Mouse (Mus musculus) midbrain, embryonic 15.5 days (tissue): Measurements from ENCODE around the gene Gps1. TPM values are rescaled to one million over a fixed set of nuclear protein-coding genes. Genes with fewer than 3 reads are reported as not detected.
"Not testable (repeated sequence)": the region's sequence is repeated elsewhere in the genome, so short reads cannot be mapped to it uniquely, and the experiment has no call there.

Experiments used
- ATAC-seq: fragments of 200-750 bp; cut with Nextera tagmentation; replicated peaks from 2 replicates; pipeline ENCODE4 v1.8.0; 2017; ENCODE audit warnings: moderate TSS enrichment
- H3K27ac ChIP-seq: fragments of 300-500 bp; sonication (generic); 2 replicates; pipeline ENCODE4 v1.5.1; 2015; ENCODE audit warnings: mild to moderate bottlenecking, inconsistent platforms
- H3K27me3 ChIP-seq: fragments of 300-500 bp; sonication (generic); replicated peaks from 2 replicates; pipeline ENCODE4 v1.6.1; 2015; ENCODE audit warnings: inconsistent platforms
- H3K36me3 ChIP-seq: fragments of 300-500 bp; sonication (generic); replicated peaks from 2 replicates; pipeline ENCODE4 v1.6.1; 2015; ENCODE audit warnings: inconsistent platforms
- H3K4me1 ChIP-seq: fragments of 300-500 bp; sonication (generic); 2 replicates; pipeline ENCODE4 v1.6.1; 2015; ENCODE audit warnings: inconsistent platforms
- H3K4me2 ChIP-seq: fragments of 300-500 bp; sonication (generic); 2 replicates; pipeline ENCODE4 v1.6.1; 2015; ENCODE audit warnings: inconsistent platforms, mild to moderate bottlenecking, moderate library complexity
- H3K4me3 ChIP-seq: fragments of 300-500 bp; sonication (generic); 2 replicates; pipeline ENCODE4 v1.5.1; 2015; ENCODE audit warnings: mild to moderate bottlenecking, inconsistent platforms
- H3K9ac ChIP-seq: fragments of 300-500 bp; sonication (generic); 2 replicates; pipeline ENCODE4 v1.6.1; 2015; ENCODE audit warnings: mild to moderate bottlenecking, inconsistent platforms
- H3K9me3 ChIP-seq: fragments of 300-500 bp; sonication (generic); 2 replicates; pipeline ENCODE4 v1.6.1; 2016; ENCODE audit warnings: inconsistent platforms
- WGBS: fragments of 180-500 bp; shearing (Covaris S2); methylation state at CpG from one replicate; pipeline ENCODE4 v1.1.7; 2015; ENCODE audit warnings: mixed read lengths; 5-methylcytosine and 5-hydroxymethylcytosine counted together
- polyA plus RNA-seq: library from polyadenylated mRNA; unstranded; fragments of >200 nt; fragmentation: Nextera tagmentation; extraction: Ambion mirVana; gene quantifications from 2 replicates; pipeline ENCODE4 v1.2.1, GENCODE M21; 2015

Gene Gps1
- polyA plus RNA-seq, 1 experiment from 2014 or later, result 296 TPM

- not testable (repeated sequence) for H3K9ac ChIP-seq, H3K4me2 ChIP-seq, H3K36me3 ChIP-seq, H3K4me3 ChIP-seq, H3K27me3 ChIP-seq, H3K9me3 ChIP-seq, ATAC-seq, H3K27ac ChIP-seq, H3K4me1 ChIP-seq
- 79% methylated on average over 5 of the region's 7 CpGs for WGBS
These were observed 17.0 kb upstream of the Gps1 start for GRCm38 (mm10) chr11:120767023-120767422.

DNA sequence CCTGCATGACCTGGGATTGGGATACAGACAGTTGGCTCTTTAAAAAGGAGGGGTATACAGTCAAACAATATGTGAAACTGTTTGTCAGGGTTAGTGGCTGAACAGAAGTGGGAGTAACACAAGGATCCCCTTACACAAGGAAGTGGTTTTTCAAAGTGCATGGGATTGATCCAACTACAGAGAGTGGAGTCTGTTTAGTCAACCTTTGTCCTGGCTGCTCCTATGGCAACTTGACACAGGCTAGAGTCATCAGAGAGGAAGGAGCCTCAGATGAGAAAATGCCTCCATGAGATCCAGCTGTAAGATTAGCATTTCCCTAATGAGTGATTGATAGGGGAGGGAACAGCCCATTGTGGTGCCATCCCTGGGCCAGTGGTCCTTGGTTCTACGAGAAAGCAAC, 15.9 kb upstream of the Gps1 start:
- H3K27me3 ChIP-seq, result no peaks in the 10 kb centered on the region
- H3K36me3 ChIP-seq, result no peaks in the 10 kb centered on the region
- ATAC-seq, result no peak
- H3K4me2 ChIP-seq, result no peak overlapping the region
- H3K9me3 ChIP-seq, result no peaks in the 10 kb centered on the region
- H3K27ac ChIP-seq, result no peak overlapping the region
- 63% methylated on average over 1 of the region's 1 CpGs for WGBS
- no peaks in the 10 kb centered on the region for H3K4me1 ChIP-seq
- no peak overlapping the region for H3K9ac ChIP-seq
- no peak overlapping the region for H3K4me3 ChIP-seq

GRCm38 (mm10) chr11:120772749-120773148, 11.3 kb upstream of the Gps1 start:
- Histone ChIP-seq H3K4me3 (no peak overlapping the region), H3K9ac (no peak overlapping the region), H3K4me1 (0 out of 2 replicates have a peak, but pooled peaks cover 7% of the 10 kb centered on the region), H3K9me3 (no peaks in the 10 kb centered on the region), H3K27ac (no peak overlapping the region), H3K36me3 (no peaks in the 10 kb centered on the region), H3K4me2 (no peak overlapping the region), H3K27me3 (no peaks in the 10 kb centered on the region)
- no peak for ATAC-seq
- 82% methylated on average over 3 of the region's 3 CpGs for WGBS

DNA sequence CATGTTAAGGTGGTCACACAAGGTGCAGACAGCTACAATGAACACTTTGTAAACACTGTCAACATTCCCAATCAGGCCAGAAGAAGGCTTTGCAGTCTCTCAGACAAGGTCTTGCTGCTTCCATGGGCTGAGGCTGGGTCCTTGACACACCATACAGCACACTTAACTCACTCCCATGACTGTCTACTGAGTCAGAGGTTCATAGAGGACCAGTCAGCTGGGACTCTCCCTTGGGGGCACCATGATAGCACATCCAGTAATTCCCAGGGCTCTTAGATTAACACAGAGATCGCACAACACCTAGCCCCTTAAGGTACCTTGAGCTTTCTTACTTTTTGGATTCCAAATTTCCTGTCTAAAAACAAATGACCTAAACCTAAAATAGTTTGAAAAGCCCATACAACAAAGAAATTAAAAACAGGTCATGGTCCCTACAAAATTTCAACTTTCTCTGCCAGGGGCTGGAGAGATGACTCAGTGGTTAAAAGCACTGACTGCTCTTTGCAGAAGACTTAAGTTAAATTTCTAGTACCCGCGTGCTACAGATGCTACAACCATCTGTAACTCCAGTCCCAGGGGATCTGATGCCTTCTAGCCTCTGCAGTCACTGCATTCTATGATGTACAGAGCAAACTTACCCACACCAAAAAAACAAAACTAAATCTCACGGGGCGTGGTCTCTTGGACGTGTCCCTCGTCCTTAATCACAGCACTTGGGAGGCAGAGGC, 10.4 kb upstream of the Gps1 start:
- ATAC-seq, result no peak
- Histone ChIP-seq H3K4me3 (no peak overlapping the region), H3K4me2 (no peak overlapping the region), H3K4me1 (0 out of 2 replicates have a peak, but pooled peaks cover 7% of the 10 kb centered on the region), H3K27ac (no peak overlapping the region), H3K9me3 (no peaks in the 10 kb centered on the region), H3K9ac (no peak overlapping the region), H3K36me3 (no peaks in the 10 kb centered on the region), H3K27me3 (no peaks in the 10 kb centered on the region)
- WGBS, result 88% methylated on average over 7 of the region's 7 CpGs

DNA sequence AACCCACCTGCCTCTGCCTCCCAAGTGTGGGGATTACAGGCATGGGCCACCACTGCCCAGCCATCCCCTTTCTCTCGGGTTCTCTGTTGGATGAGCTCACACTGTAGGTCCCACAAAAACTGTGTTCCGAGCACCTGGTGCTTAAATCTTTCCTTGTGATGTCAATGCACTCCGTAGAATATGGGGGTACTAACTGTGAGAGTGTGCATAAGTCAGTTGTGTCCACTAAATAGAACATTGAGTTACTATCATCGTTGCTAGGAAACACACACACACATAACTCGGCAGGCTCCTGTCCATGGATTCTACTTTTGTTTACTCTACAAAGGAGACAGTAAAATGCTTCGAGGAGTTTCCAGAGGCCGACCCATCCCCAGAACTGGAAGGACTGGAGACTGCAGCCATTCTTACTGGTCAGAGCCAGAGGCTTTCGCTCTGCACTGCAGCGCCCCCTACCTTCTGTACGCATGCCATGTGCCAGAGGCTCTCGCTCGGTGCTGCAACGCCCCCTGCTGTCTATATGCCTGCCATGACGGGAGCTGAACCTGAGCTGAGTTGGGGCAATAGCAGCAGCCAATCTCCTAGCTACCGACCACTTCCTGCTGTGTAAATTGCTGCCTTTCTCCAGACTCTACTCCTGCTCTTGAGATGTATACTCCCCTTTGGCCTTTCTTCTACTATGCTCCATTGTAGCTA, 8.2 kb upstream of the Gps1 start:
- 0 out of 2 replicates have a peak, but pooled peaks cover 7% of the 10 kb centered on the region for H3K4me1 ChIP-seq
- H3K9ac ChIP-seq, result no peak overlapping the region
- no peaks in the 10 kb centered on the region for H3K9me3 ChIP-seq
- no peaks in the 10 kb centered on the region for H3K27me3 ChIP-seq
- H3K36me3 ChIP-seq, result 0 out of 2 replicates have a peak, but pooled peaks cover 6% of the 10 kb centered on the region
- no peak overlapping the region for H3K4me3 ChIP-seq
- peak; percentile 82 for ATAC-seq
- no peak overlapping the region for H3K4me2 ChIP-seq
- 27% methylated on average over 15 of the region's 15 CpGs for WGBS
- no peak overlapping the region for H3K27ac ChIP-seq

GRCm38 (mm10) chr11:120777123-120777522, 6.9 kb upstream of the Gps1 start:
- Histone ChIP-seq H3K4me1 (0 out of 2 replicates have a peak, but pooled peaks cover 7% of the 10 kb centered on the region), H3K4me3 (no peak overlapping the region), H3K27me3 (no peaks in the 10 kb centered on the region), H3K27ac (no peak overlapping the region), H3K36me3 (0 out of 2 replicates have a peak, but pooled peaks cover 13% of the 10 kb centered on the region), H3K9ac (no peak overlapping the region), H3K9me3 (no peaks in the 10 kb centered on the region), H3K4me2 (no peak overlapping the region)
- ATAC-seq, result no peak
- WGBS, result 30% methylated on average over 6 of the region's 6 CpGs

GRCm38 (mm10) chr11:120779876-120780275, 4.2 kb upstream of the Gps1 start:
- no peak overlapping the region for H3K4me3 ChIP-seq
- H3K4me1 ChIP-seq, result peaks cover 21% of the 10 kb centered on the region
- 72% methylated on average over 1 of the region's 1 CpGs for WGBS
- H3K9me3 ChIP-seq, result no peaks in the 10 kb centered on the region
- H3K27ac ChIP-seq, result no peak overlapping the region
- 0 out of 2 replicates have a peak, but pooled peaks cover 14% of the 10 kb centered on the region for H3K36me3 ChIP-seq
- H3K9ac ChIP-seq, result no peak overlapping the region
- ATAC-seq, result no peak
- no peak overlapping the region for H3K4me2 ChIP-seq
- H3K27me3 ChIP-seq, result no peaks in the 10 kb centered on the region

DNA sequence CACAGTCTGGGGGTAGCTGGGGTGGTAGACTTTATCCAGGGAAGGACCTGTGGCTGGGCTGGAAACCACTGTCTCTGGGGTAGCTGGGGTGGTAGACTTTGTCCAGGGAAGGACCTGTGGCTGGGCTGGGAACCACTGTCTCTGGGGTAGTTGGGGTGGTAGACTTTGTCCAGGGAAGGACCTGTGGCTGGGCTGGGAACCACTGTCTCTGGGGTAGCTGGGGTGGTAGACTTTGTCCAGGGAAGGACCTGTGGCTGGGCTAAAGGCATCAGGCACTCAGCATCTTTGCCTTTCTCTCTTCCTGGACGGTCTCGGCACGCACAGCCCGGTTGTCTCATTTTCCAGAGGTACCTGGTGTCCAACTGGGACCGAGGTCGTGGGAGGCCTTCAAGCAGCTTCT, 2.7 kb upstream of the Gps1 start:
- not testable (repeated sequence) for H3K9ac ChIP-seq, ATAC-seq, H3K9me3 ChIP-seq, H3K27me3 ChIP-seq, H3K4me2 ChIP-seq, H3K4me3 ChIP-seq, H3K27ac ChIP-seq
- WGBS, result 86% methylated on average over 6 of the region's 6 CpGs
- peaks cover 27% of the 10 kb centered on the region for H3K4me1 ChIP-seq
- H3K36me3 ChIP-seq, result 0 out of 2 replicates have a peak, but pooled peaks cover 16% of the 10 kb centered on the region

DNA sequence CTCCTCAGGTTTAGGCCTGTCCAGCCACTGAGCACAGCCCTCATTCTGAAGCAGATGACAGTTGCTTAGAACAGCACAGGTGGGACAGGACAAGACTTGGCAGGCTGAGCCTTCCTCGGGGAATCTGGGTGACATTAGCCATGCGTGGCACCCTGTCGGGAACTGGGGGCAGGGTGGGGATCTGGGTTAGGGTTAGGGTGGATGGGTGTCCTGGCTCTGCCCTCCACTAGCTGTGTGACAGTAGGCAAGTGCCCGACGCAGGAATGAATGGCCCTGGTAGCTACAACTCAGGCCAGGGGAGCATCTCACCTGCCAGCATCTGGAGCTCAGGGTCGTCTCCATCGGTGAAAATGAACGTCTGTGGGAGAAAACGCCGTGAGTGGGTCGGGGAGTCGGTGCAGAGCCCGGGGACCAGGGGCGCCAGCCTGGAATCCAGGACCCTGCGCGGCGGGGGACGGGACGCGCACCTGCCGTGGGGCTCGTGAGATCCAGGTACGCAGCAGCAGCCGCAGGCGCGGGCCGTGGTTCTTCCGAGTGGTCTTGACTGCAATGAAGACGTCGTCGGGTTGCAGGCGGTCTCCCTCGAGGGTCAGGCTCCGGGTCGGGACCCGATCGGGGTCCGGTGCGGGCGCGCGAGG, 527 bp upstream of the Gps1 start:
- Histone ChIP-seq H3K36me3 (peaks cover 23% of the 10 kb centered on the region; the same call in 1 of the 2 replicates), H3K9me3 (no peaks in the 10 kb centered on the region), H3K27me3 (no peaks in the 10 kb centered on the region), H3K27ac (peak overlapping the region; percentile 85), H3K4me3 (peak overlapping the region; percentile 95), H3K4me2 (peak overlapping the region; percentile 97), H3K9ac (peak overlapping the region; percentile 97), H3K4me1 (peaks cover 27% of the 10 kb centered on the region)
- WGBS, result 1% methylated on average over 38 of the region's 42 CpGs
- peak; percentile 61 for ATAC-seq

DNA sequence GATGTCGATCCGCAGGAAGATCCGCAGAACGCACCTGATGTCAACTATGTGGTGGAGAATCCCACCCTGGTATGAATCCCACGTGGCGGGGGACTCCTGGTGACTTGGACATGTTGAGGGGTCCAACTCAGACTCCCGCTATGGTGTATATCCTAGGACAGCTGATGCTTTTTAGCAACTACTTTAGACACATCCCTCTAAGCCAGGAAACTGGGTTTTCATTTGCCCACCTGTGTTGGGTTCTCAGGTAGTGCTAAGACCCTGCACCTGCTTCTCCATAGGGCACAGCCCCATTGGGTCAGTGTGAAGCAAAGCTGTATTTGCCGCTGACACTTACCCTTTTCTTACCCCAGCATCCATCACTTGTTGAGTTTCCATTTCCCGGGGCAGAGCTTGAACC, 1.1 kb downstream of the Gps1 start:
- Histone ChIP-seq H3K4me3 (peak overlapping the region; percentile 95), H3K4me1 (peaks cover 27% of the 10 kb centered on the region), H3K36me3 (peaks cover 33% of the 10 kb centered on the region), H3K4me2 (peak overlapping the region; percentile 97), H3K9ac (peak overlapping the region; percentile 97), H3K27ac (peak overlapping the region; percentile 85; the same call in 1 of the 2 replicates), H3K27me3 (no peaks in the 10 kb centered on the region), H3K9me3 (no peaks in the 10 kb centered on the region)
- WGBS, result 39% methylated on average over 9 of the region's 9 CpGs
- no peak for ATAC-seq

DNA sequence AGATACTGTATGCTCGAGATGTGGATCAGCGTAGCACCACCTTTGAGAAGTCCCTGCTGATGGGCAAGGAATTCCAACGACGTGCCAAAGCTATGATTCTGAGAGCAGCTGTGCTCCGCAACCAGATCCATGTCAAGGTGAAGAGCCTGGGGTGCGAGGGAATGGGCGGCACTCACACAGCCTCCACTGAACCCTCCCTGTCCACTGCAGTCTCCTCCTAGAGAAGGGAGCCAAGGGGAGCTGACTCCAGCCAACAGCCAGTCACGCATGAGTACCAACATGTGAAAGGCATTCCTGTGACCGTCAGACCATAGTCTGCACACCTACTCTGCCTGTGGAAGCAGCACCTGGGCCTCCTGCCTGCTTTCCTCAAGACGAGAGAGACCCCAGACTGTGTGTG, 4.4 kb downstream of the Gps1 start:
- not testable (repeated sequence) for H3K27ac ChIP-seq, H3K27me3 ChIP-seq, H3K4me3 ChIP-seq, H3K4me2 ChIP-seq, H3K9ac ChIP-seq, H3K9me3 ChIP-seq, ATAC-seq
- Histone ChIP-seq H3K4me1 (peaks cover 16% of the 10 kb centered on the region), H3K36me3 (peaks cover 48% of the 10 kb centered on the region)
- WGBS, result 88% methylated on average over 10 of the region's 10 CpGs

DNA sequence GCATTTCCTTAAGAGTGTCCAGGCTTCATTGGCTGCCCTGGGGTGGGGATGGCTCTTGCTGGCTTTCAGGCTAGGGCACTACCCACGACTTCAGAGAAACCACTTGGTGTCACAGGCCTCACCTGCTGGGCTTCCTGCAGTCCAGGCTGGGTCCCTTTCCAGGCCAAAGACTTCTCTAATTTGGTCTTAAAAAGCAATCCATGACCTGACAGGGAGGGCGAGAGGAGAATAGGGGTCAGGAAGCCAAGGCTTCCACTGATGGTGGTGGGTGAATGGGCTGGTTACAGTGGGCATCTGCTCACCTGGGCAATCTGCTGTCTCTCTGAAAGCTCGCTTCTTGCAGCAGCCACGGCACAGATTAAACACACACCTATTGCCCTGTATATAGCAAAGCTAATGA, 5.3 kb downstream of the Gps1 start:
- ATAC-seq, result no peak
- Histone ChIP-seq H3K9me3 (no peaks in the 10 kb centered on the region), H3K27me3 (no peaks in the 10 kb centered on the region), H3K4me1 (peaks cover 14% of the 10 kb centered on the region), H3K9ac (no peak overlapping the region), H3K4me2 (no peak overlapping the region), H3K4me3 (no peak overlapping the region), H3K36me3 (peaks cover 55% of the 10 kb centered on the region), H3K27ac (no peak overlapping the region)
- 91% methylated on average over 4 of the region's 4 CpGs for WGBS
